Mouse (Mus musculus) hindbrain, embryonic 14.5 days (tissue): ENCODE measurements around the gene Pradc1. TPM values are rescaled to one million over a fixed set of nuclear protein-coding genes. Genes with fewer than 3 reads are reported as not detected.

Experiments used
- ATAC-seq: fragments of 200-750 bp; cut with Nextera tagmentation; 2 replicates; pipeline ENCODE4 v1.8.0; 2017; ENCODE audit warnings: moderate number of reproducible peaks, mild to moderate bottlenecking, moderate TSS enrichment, moderate library complexity; ENCODE audit not compliant: low FRiP score
- DNase-seq: peaks from one replicate; pipeline ENCODE4 v3.0.0-alpha.2; 2015; ENCODE audit warnings: low spot score
- H3K27ac ChIP-seq: fragments of 300-500 bp; sonication (generic); 2 replicates; pipeline ENCODE4 v1.5.1; 2014; ENCODE audit warnings: mild to moderate bottlenecking, moderate library complexity
- H3K27me3 ChIP-seq: fragments of 300-500 bp; sonication (generic); 2 replicates; pipeline ENCODE4 v1.6.1; 2014; ENCODE audit warnings: mild to moderate bottlenecking, low read length, mixed read lengths; ENCODE audit not compliant: control insufficient read depth, insufficient read depth
- H3K36me3 ChIP-seq: fragments of 300-500 bp; sonication (generic); replicated peaks from 2 replicates; pipeline ENCODE4 v1.6.1; 2014; ENCODE audit not compliant: control insufficient read depth, insufficient read depth
- H3K4me1 ChIP-seq: fragments of 300-500 bp; sonication (generic); replicated peaks from 2 replicates; pipeline ENCODE4 v1.6.1; 2014; ENCODE audit warnings: antibody characterized with exemption, low read length, mixed read lengths; ENCODE audit not compliant: control insufficient read depth, insufficient read depth
- H3K4me2 ChIP-seq: fragments of 300-500 bp; sonication (generic); replicated peaks from 2 replicates; pipeline ENCODE4 v1.6.1; 2014; ENCODE audit warnings: mild to moderate bottlenecking, moderate library complexity
- H3K4me3 ChIP-seq: fragments of 300-500 bp; sonication (generic); replicated peaks from 2 replicates; pipeline ENCODE4 v1.5.1; 2014; ENCODE audit warnings: mild to moderate bottlenecking, low read length
- H3K9ac ChIP-seq: fragments of 300-500 bp; sonication (generic); 2 replicates; pipeline ENCODE4 v1.6.1; 2014
- H3K9me3 ChIP-seq: fragments of 300-500 bp; sonication (generic); 2 replicates; pipeline ENCODE4 v1.6.1; 2016; ENCODE audit warnings: low read length; ENCODE audit not compliant: control insufficient read depth
- WGBS: fragments of 180-500 bp; shearing (Covaris S2); extraction: QIAGEN DNeasy Blood & Tissue Kit; methylation state at CpG from one replicate; pipeline ENCODE4 v1.1.7; 2014; 5-methylcytosine and 5-hydroxymethylcytosine counted together
- polyA plus RNA-seq: library from polyadenylated mRNA; unstranded; fragments of >200 nt; fragmentation: Nextera tagmentation; extraction: Ambion mirVana; gene quantifications from 2 replicates; pipeline ENCODE4 v1.2.1, GENCODE M21; 2014

Gene Pradc1
- polyA plus RNA-seq, 1 experiment from 2014 or later = 18.0 TPM

DNA sequence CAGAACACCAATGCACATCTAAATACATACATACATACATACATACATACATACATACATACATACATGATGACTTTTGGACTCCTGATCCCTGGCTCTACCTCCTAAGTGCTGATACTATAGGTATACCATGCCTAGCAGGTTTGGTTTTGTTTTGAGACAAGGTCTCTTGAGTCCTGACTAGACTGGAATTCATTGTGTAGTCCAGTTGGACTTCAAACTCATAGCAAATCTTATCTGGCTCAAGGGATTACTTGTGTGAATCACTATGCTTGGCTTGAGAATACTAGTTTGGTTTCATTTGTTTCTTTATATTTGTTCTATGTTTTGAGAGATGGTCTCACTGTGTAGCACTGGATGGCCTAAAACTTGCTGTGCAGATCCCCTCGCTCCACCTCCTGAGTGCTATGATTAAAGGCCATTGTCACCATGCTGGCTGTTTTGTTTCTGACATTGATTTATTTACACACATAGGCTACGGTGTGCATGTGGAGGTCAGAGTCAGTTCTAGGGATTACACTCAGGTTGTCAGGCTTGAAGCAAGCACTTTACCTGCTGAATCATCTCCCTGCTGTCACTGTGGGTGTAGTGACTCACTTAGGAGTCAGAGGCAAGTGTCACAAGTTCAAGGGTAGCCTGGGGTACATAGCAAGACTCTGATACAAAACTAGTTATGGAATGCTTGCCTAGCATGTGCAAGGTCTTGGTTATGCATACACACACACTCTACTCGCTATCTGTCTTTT, 8.1 kb downstream of the Pradc1 start:
- DNase-seq (no peak), ATAC-seq (no peak)
- WGBS = 87% methylated on average over 3 of the region's 3 CpGs
- Histone ChIP-seq H3K4me2 (no peak overlapping the region), H3K27me3 (no peaks in the 10 kb centered on the region), H3K4me1 (no peaks in the 10 kb centered on the region), H3K36me3 (peaks cover 83% of the 10 kb centered on the region), H3K4me3 (no peak overlapping the region), H3K9ac (no peak overlapping the region), H3K27ac (no peak overlapping the region), H3K9me3 (no peaks in the 10 kb centered on the region)

DNA sequence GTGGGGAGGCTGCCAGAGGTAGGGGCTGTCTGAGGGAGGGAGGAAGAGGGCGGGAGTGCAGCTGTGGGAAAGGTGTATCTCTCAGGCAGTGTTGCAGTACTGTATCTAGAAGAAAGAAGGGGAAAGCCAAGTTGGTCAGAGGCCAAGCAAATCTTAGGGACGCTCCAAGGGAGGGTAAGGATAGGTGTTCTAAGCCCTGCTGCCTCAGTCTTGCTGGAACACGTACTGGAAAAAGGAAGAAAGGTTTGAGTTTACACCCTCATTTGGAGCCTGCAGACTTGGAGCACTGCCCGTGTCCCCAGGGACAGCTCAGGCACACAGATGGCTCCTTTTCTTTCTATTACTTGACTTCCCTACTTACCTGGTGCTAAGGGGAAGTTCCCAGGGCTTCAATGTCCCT, 10.6 kb downstream of the Pradc1 start:
- H3K27me3 ChIP-seq = no peaks in the 10 kb centered on the region
- no peaks in the 10 kb centered on the region for H3K4me1 ChIP-seq
- H3K36me3 ChIP-seq = peaks cover 75% of the 10 kb centered on the region
- H3K9me3 ChIP-seq = no peaks in the 10 kb centered on the region
- H3K4me3 ChIP-seq = no peak overlapping the region
- 94% methylated on average over 4 of the region's 4 CpGs for WGBS
- H3K9ac ChIP-seq = no peak overlapping the region
- ATAC-seq (no peak), DNase-seq (no peak)
- no peak overlapping the region for H3K27ac ChIP-seq
- no peak overlapping the region for H3K4me2 ChIP-seq

DNA sequence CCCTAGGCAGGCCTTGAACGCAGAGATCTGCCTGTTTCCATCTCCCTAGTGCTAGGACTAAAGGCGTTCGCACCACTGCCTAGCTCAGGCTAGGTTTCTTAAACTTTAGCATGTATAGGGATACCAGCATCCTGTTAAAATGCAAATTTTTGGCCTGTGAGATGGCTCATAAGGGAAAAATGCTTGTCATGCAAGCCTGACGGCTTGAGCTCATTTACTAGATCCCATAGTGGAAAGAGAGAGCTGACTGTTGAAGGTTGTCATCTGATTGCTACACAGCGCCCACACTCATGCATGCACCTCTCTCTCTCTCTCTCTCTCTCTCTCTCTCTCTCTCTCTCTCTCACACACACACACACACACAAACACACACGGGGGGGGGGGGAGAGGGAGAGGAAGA, 15.1 kb downstream of the Pradc1 start:
- Histone ChIP-seq H3K27me3 (no peaks in the 10 kb centered on the region), H3K4me2 (no peak overlapping the region), H3K9ac (no peak overlapping the region), H3K36me3 (peaks cover 35% of the 10 kb centered on the region), H3K4me1 (peaks cover 9% of the 10 kb centered on the region), H3K27ac (no peak overlapping the region), H3K9me3 (no peaks in the 10 kb centered on the region), H3K4me3 (no peak overlapping the region)
- DNase-seq = no peak
- 91% methylated on average over 5 of the region's 6 CpGs for WGBS
- no peak for ATAC-seq

DNA sequence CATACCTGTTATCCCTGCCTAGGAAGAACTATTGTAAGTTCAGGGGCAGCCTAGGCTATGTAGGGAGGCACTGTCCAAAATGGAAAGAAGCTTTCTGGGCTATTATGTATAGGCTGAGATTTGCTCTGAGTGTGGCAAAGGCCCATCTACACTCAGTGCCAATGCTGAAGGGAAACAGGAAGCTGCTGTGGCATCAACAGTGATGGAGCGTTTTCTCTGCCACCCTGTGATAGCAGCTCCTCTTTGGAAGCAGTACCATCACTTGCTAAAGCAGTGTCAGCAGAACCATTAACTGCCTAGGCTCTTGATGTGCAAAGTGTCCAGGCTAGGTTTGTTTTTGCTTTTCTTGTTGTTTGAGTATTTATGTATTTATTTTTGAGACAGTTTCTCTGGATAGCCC, 15.6 kb downstream of the Pradc1 start:
- DNase-seq = no peak
- H3K27me3 ChIP-seq = no peaks in the 10 kb centered on the region
- no peak overlapping the region for H3K27ac ChIP-seq
- WGBS = 96% methylated on average over 1 of the region's 1 CpGs
- H3K9ac ChIP-seq = no peak overlapping the region
- H3K36me3 ChIP-seq = peaks cover 31% of the 10 kb centered on the region
- no peak for ATAC-seq
- H3K4me1 ChIP-seq = peaks cover 9% of the 10 kb centered on the region
- no peak overlapping the region for H3K4me3 ChIP-seq
- no peaks in the 10 kb centered on the region for H3K9me3 ChIP-seq
- no peak overlapping the region for H3K4me2 ChIP-seq

DNA sequence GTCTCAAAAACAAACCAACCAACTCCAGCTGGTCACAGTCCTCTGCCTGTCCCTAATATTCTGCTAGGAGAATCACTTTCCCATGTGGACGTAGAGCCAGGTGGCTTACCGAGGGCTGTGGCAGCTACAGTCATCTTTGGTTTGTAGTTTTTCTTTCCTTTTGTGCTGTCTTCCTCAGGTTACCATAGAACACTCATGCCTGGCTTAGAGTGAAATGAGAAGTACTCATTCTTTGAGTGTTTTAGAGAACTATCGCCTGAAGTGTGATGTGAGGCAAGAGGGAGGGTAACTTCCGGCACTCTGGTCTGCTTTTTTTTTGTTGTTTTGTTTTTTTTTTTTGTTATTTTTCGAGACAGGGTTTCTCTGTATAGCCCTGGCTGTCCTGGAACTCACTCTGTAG, 17.9 kb downstream of the Pradc1 start:
- Histone ChIP-seq H3K9me3 (no peaks in the 10 kb centered on the region), H3K4me1 (peaks cover 9% of the 10 kb centered on the region), H3K27ac (no peak overlapping the region), H3K27me3 (no peaks in the 10 kb centered on the region), H3K36me3 (peaks cover 8% of the 10 kb centered on the region), H3K9ac (no peak overlapping the region), H3K4me2 (no peak overlapping the region), H3K4me3 (no peak overlapping the region)
- DNase-seq (no peak), ATAC-seq (no peak)
- WGBS = 82% methylated on average over 5 of the region's 5 CpGs

DNA sequence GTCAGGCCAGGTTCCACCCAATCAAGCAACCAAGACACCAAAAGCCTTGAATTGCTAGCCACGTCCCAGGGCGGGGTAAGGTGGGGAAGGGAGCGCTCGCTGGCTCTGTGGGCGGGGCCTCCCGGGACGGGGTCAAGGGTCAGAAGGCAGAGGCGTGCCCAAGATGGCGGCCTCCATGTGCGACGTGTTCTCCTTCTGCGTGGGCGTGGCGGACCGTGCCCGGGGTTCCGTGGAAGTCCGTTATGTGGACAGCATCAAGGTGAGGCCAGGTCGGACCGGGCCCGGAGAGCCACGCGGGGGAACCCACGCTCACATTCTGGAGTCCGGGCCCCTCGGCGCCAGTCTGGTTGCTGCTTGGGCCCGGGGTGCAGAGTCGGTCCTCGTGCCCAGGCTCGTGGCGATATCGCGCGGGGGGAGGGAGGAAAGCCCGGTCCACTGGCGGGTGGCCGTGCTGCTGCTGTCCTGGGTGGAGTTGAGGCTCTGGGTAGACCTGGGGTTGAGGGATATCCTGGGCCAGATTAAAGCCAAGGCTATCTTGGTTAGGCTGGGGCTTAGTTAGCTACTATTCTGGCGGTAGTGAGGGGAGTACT, 19.8 kb downstream of the Pradc1 start, which contains the start of gene Smyd5:
Gene Smyd5 (plus strand): TSS at position 148 of the 590 bp plus-strand sequence.
- no peaks in the 10 kb centered on the region for H3K27me3 ChIP-seq
- H3K4me1 ChIP-seq = peaks cover 9% of the 10 kb centered on the region
- H3K9me3 ChIP-seq = no peaks in the 10 kb centered on the region
- peak within 1 kb of the TSS; percentile 72 for H3K9ac ChIP-seq
- H3K4me2 ChIP-seq = peak within 1 kb of the TSS; percentile 77
- DNase-seq (peak; percentile 76), ATAC-seq (peak; percentile 86)
- H3K36me3 ChIP-seq = no peaks in the 10 kb centered on the region
- peak within 1 kb of the TSS; percentile 83 for H3K4me3 ChIP-seq
- under 1% methylated on average over 39 of the region's 39 CpGs for WGBS
- H3K27ac ChIP-seq = no peak within 1 kb of the TSS

DNA sequence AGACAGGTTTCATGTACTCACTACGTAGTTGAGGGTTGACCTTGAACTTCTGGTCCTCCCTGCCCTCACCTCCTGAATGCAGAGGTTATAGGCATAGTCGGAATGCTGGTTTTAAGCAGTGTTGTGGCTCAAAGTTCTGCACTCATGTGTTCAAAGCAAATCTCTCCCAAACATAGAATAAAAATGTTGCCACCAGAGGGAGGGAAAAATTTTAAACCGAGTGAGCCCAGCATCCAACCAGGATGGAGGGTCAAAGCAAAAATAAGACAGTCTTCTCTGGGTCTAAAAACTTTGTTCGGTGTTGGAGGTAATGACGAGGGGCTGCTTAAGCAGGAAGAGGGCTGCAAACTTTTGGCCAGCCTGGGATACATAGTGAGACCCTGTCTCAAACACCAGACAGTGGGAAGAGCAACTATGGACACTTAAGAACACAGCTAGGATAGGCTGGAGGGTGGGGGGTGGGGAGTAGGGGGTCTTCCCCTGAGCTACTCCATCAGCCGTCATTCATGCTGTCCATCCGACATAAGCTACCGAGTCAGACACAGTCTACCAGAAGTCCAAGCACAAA, 20.4 kb downstream of the Pradc1 start:
- 48% methylated on average over 8 of the region's 8 CpGs for WGBS
- ATAC-seq (no peak; the same call in 1 of the 2 replicates), DNase-seq (no peak)
- peak overlapping the region; percentile 72; the same call in 1 of the 2 replicates for H3K9ac ChIP-seq
- peak overlapping the region; percentile 83 for H3K4me3 ChIP-seq
- H3K27me3 ChIP-seq = no peaks in the 10 kb centered on the region
- peak overlapping the region; percentile 77 for H3K4me2 ChIP-seq
- no peaks in the 10 kb centered on the region for H3K9me3 ChIP-seq
- H3K27ac ChIP-seq = no peak overlapping the region
- no peaks in the 10 kb centered on the region for H3K36me3 ChIP-seq
- peaks cover 9% of the 10 kb centered on the region for H3K4me1 ChIP-seq

DNA sequence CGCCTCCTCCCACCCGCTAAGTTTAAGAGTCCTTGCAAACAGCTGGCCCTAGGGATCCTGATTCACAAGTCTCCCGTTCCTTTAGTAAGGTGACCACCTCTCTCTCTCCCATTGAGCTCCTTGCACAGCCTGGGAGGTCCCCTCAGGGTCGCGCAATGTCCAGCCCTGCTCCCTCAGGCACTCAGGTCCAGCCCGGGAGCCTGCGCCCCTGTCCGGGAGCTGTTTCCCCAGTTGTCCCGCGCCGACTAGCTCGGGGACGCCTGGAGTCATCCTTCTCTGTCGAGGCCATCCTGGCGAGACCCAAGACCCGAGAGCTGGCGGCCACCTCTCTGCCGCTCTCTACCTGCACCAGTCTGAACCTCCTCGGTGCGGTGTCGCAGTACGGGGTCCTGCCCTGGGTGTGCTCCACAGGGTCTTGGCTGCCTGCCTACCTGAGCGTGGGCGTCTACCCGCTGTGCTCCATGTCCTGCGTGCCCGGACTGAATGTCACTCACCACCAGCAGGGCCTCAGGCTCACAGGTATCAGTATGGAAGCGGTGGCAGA, 27.9 kb downstream of the Pradc1 start, which contains the start of gene Noto:
Gene Noto (plus strand): TSS at position 51 of the 544 bp plus-strand sequence.
- ATAC-seq (no peak), DNase-seq (no peak)
- Histone ChIP-seq H3K27me3 (peaks cover 10% of the 10 kb centered on the region), H3K27ac (no peak within 1 kb of the TSS), H3K4me2 (no peak within 1 kb of the TSS), H3K9me3 (no peaks in the 10 kb centered on the region), H3K9ac (no peak within 1 kb of the TSS), H3K36me3 (no peaks in the 10 kb centered on the region), H3K4me3 (no peak within 1 kb of the TSS), H3K4me1 (no peaks in the 10 kb centered on the region)
- WGBS = 14% methylated on average over 28 of the region's 28 CpGs

DNA sequence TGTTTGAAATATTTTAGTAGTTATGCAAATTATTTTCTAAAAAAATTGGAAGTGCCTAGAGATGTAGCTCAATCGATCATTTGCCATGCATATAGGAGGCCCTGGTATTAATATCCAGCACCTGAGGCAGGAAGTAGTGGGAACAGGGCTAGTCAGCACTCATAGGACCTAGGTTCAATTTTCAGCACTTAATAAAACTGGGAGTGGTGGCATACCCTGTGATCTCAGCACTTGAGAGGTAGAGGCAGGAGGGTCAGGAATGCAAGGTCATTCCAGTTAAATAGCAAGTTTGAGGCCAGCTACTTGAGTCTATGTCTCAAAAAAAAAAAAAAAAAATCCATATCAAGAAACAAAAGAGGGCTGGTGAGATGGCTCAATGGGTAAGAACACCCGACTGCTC, 32.6 kb downstream of the Pradc1 start:
- H3K9ac ChIP-seq = no peak overlapping the region
- H3K4me1 ChIP-seq = no peaks in the 10 kb centered on the region
- DNase-seq = no peak
- no peak overlapping the region for H3K4me3 ChIP-seq
- no peaks in the 10 kb centered on the region for H3K36me3 ChIP-seq
- no peak overlapping the region for H3K4me2 ChIP-seq
- no peak overlapping the region for H3K27ac ChIP-seq
- no peak for ATAC-seq
- no peaks in the 10 kb centered on the region for H3K9me3 ChIP-seq
- H3K27me3 ChIP-seq = peaks cover 8% of the 10 kb centered on the region
- WGBS = 89% methylated on average over 2 of the region's 2 CpGs
